Mouse (Mus musculus): ENCODE measurements around the gene Arhgef15. TPM values are rescaled to one million over a fixed set of nuclear protein-coding genes. Genes with fewer than 3 reads are reported as not detected.
"Not testable (repeated sequence)": the region's sequence is repeated elsewhere in the genome, so short reads cannot be mapped to it uniquely, and the experiment has no call there.

Gene Arhgef15
- polyA plus RNA-seq, 1 experiment from 2014 or later: 6.7 TPM

DNA sequence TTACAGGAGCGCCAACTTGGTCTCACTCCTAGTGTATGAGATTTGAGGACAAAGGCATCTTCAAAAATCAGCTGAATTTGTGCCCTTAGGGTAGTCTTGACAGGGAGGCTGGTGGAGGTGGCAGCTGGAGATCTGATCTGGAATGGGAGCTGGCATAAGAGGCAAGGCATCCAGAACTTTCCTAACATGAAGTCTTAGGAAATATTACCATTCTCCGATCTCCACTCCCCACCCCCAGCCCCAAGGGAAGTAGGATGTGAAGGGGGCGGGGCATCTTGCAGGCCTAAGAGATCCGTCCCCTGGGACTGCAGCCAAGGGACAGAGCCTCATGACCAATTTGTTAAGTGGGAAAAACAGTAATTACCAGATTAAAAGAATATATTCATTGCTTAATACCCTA is 13.0 kb upstream of the Arhgef15 start:
- H3K36me3 ChIP-seq (ENCODE audit: control insufficient read depth, insufficient read depth, low read length): no peaks in the 10 kb centered on the region
- H3K27me3 ChIP-seq (ENCODE audit: control insufficient read depth, insufficient read depth, low read length): no peaks in the 10 kb centered on the region
- H3K9ac ChIP-seq (ENCODE audit: low read length): no peak overlapping the region
- 84% methylated on average over 4 of the region's 4 CpGs for WGBS
- no peak overlapping the region for H3K4me3 ChIP-seq (ENCODE audit: low read depth, low read length)
- H3K4me1 ChIP-seq (ENCODE audit: control insufficient read depth, insufficient read depth, low read length): peaks cover 8% of the 10 kb centered on the region; the same call in 1 of the 2 replicates
- no peak overlapping the region for H3K4me2 ChIP-seq (ENCODE audit: low read depth, severe bottlenecking)
- no peaks in the 10 kb centered on the region for H3K9me3 ChIP-seq (ENCODE audit: control insufficient read depth, low read length)
- DNase-seq (ENCODE audit: low spot score) (no peak), ATAC-seq (ENCODE audit: insufficient number of reproducible peaks, low FRiP score, low TSS enrichment, low read depth) (no peak)
- no peak overlapping the region for H3K27ac ChIP-seq (replicated peaks; ENCODE audit: low read depth, low read length)

DNA sequence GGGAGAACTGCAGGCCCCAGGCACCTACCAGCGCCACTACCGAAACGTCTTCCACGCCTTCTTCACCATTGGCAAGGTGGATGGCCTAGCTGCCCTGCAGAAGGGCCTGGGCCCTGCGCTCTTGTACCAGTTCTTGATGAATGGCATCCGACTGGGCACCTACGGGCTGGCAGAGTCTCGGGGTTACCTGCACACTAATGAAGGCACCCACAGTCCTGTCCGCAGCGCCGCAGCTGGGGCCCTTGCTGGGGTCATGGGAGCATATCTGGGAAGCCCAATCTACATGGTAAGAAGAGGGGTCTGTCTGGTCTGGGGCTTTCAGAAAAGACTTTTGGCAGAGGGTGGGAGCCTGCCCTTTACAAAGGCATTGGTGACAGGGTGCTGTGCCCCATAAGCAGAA is 11.5 kb upstream of the Arhgef15 start:
- no peaks in the 10 kb centered on the region for H3K9me3 ChIP-seq (ENCODE audit: control insufficient read depth, low read length)
- peak overlapping the region; percentile 81; the same call in 1 of the 2 replicates for H3K4me2 ChIP-seq (ENCODE audit: low read depth, severe bottlenecking)
- no peaks in the 10 kb centered on the region for H3K36me3 ChIP-seq (ENCODE audit: control insufficient read depth, insufficient read depth, low read length)
- H3K27me3 ChIP-seq (ENCODE audit: control insufficient read depth, insufficient read depth, low read length): no peaks in the 10 kb centered on the region
- no peak for ATAC-seq (ENCODE audit: insufficient number of reproducible peaks, low FRiP score, low TSS enrichment, low read depth)
- no peak overlapping the region for H3K4me3 ChIP-seq (ENCODE audit: low read depth, low read length)
- no peak for DNase-seq (ENCODE audit: low spot score)
- no peak overlapping the region for H3K9ac ChIP-seq (ENCODE audit: low read length)
- H3K4me1 ChIP-seq (ENCODE audit: control insufficient read depth, insufficient read depth, low read length): peaks cover 8% of the 10 kb centered on the region; the same call in 1 of the 2 replicates
- WGBS: 86% methylated on average over 11 of the region's 11 CpGs
- H3K27ac ChIP-seq (replicated peaks; ENCODE audit: low read depth, low read length): no peak overlapping the region

DNA sequence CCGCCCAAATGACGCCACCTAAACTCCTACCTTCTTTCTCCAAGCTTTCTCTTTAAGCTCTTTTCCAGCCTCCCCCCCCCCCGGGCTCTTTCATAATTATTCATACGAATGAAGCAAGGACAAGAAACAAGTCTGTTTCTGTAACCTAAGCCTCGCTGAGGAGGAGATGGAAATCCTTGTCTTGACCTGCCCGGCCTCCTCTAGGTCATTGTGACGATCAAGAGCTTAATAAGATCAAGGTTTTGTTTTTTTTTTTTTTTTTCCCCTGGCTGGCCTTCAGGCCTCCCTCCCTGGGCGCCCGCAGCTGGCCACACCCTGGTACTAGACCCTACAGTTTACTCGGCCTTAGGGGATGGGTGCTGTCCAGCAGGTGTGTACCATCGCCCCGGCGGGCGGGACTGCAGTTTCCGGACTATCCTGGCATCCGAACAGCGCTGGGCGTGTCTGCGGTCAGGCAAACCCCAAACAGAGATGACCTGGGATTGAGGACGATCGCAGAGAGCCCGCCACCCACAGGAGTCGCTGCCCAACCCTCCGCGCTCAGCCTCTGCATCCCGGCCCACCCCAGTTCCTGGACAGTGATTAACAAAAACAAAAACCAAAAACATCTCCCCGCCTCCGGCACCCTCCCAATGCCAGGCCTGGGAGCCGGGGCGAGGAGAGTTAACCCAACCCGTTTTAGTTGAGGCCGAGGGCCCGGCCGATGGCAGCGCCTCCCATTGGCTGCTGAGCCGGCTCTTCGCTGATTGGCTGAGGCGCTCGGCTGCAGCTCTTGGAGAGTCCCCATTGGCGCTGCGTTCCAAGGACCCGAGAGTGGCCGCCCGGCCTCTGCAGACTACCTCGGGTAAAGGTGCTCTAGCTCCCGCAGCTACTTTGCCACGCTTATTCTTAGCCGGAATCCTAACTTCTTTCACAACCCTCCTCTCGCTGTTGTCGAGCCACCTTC is 10.3 kb upstream of the Arhgef15 start, which contains the start of gene Slc25a35:
Slc25a35 (plus strand) TSS at position 795 of the 946 bp plus-strand sequence.
- DNase-seq (ENCODE audit: low spot score) (peak; percentile 90), ATAC-seq (ENCODE audit: insufficient number of reproducible peaks, low FRiP score, low TSS enrichment, low read depth) (peak; percentile 95)
- H3K27ac ChIP-seq (replicated peaks; ENCODE audit: low read depth, low read length): no peak within 1 kb of the TSS
- H3K4me2 ChIP-seq (ENCODE audit: low read depth, severe bottlenecking): peak within 1 kb of the TSS; percentile 81
- H3K27me3 ChIP-seq (ENCODE audit: control insufficient read depth, insufficient read depth, low read length): no peaks in the 10 kb centered on the region
- no peaks in the 10 kb centered on the region for H3K9me3 ChIP-seq (ENCODE audit: control insufficient read depth, low read length)
- peaks cover 4% of the 10 kb centered on the region; the same call in 1 of the 2 replicates for H3K4me1 ChIP-seq (ENCODE audit: control insufficient read depth, insufficient read depth, low read length)
- peak within 1 kb of the TSS; percentile 27 for H3K9ac ChIP-seq (ENCODE audit: low read length)
- H3K36me3 ChIP-seq (ENCODE audit: control insufficient read depth, insufficient read depth, low read length): no peaks in the 10 kb centered on the region
- peak within 1 kb of the TSS; percentile 40 for H3K4me3 ChIP-seq (ENCODE audit: low read depth, low read length)
- under 1% methylated on average over 50 of the region's 50 CpGs for WGBS

DNA sequence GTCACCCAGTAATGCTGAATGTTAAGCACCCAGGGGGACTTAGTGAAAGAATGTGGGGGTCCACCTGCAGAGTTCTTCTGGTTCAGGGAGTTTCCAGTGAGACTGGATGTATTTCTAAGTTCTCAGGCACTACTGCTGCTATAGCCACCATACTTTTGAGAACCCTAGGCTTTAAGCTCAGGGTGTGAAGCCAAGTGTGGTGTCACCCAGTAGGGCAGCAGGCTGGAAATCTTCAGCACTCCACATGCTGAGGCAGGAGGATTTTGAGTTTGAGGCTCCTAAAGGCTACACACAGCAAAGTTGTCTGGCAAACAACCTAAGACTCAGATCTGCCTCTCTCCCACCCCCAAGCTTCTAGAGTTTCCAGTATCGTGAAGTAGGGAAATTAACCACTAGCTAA is 9.3 kb upstream of the Arhgef15 start:
- ATAC-seq (ENCODE audit: insufficient number of reproducible peaks, low FRiP score, low TSS enrichment, low read depth) (no peak), DNase-seq (ENCODE audit: low spot score) (no peak)
- 54% methylated on average over 1 of the region's 1 CpGs for WGBS
- no peak overlapping the region for H3K4me3 ChIP-seq (ENCODE audit: low read depth, low read length)
- no peak overlapping the region for H3K4me2 ChIP-seq (ENCODE audit: low read depth, severe bottlenecking)
- H3K9ac ChIP-seq (ENCODE audit: low read length): no peak overlapping the region
- H3K4me1 ChIP-seq (ENCODE audit: control insufficient read depth, insufficient read depth, low read length): 0 out of 2 replicates have a peak, but pooled peaks cover 3% of the 10 kb centered on the region
- H3K27ac ChIP-seq (replicated peaks; ENCODE audit: low read depth, low read length): no peak overlapping the region
- H3K9me3 ChIP-seq (ENCODE audit: control insufficient read depth, low read length): no peaks in the 10 kb centered on the region
- no peaks in the 10 kb centered on the region for H3K27me3 ChIP-seq (ENCODE audit: control insufficient read depth, insufficient read depth, low read length)
- no peaks in the 10 kb centered on the region for H3K36me3 ChIP-seq (ENCODE audit: control insufficient read depth, insufficient read depth, low read length)

DNA sequence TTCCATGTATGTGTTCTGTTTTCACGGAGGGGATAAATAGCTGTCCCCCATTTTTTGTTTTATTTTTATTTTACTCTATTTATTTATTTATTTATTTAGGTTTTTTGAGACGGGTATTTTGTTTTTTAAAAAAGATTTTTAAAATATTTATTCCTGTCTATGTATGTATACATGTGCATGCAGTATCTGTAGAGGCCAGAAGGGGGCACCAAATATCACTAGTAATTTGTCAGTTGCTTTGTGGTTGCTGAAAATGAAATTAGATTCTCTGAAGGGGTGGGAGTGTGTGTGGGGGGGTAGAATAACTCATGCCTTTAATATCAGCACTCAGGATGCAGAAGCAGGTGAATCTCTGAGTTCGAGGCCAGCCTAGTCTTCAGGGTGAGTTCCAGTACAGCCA is 8.6 kb upstream of the Arhgef15 start:
- Histone ChIP-seq H3K27ac (replicated peaks; ENCODE audit: low read depth, low read length) (no peak overlapping the region), H3K4me1 (ENCODE audit: control insufficient read depth, insufficient read depth, low read length) (0 out of 2 replicates have a peak, but pooled peaks cover 3% of the 10 kb centered on the region), H3K36me3 (ENCODE audit: control insufficient read depth, insufficient read depth, low read length) (no peaks in the 10 kb centered on the region), H3K9ac (ENCODE audit: low read length) (no peak overlapping the region), H3K4me2 (ENCODE audit: low read depth, severe bottlenecking) (no peak overlapping the region), H3K9me3 (ENCODE audit: control insufficient read depth, low read length) (no peaks in the 10 kb centered on the region), H3K4me3 (ENCODE audit: low read depth, low read length) (no peak overlapping the region), H3K27me3 (ENCODE audit: control insufficient read depth, insufficient read depth, low read length) (no peaks in the 10 kb centered on the region)
- ATAC-seq (ENCODE audit: insufficient number of reproducible peaks, low FRiP score, low TSS enrichment, low read depth): no peak
- peak; percentile 73 for DNase-seq (ENCODE audit: low spot score)
- WGBS: 30% methylated on average over 3 of the region's 3 CpGs

DNA sequence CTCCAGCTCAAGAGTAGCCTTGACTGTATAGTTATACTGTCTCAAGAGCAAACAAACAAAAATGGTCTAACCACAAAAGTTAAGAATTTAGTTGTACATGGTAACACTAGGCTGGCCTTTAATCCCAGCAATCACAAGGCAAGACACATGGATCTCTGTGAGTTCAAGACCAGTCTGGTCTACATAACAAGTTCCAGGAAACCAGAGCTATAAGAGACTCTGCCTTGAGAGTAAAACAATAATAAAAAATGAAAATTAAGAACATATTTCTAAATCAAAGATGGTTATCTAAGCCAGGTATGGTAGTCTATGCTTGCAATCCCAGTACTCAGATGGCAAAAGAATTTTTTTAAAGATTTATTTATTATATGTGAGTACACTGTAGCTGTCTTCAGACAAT is 7.8 kb upstream of the Arhgef15 start:
- ATAC-seq (ENCODE audit: insufficient number of reproducible peaks, low FRiP score, low TSS enrichment, low read depth): no peak
- H3K9me3 ChIP-seq (ENCODE audit: control insufficient read depth, low read length): no peaks in the 10 kb centered on the region

DNA sequence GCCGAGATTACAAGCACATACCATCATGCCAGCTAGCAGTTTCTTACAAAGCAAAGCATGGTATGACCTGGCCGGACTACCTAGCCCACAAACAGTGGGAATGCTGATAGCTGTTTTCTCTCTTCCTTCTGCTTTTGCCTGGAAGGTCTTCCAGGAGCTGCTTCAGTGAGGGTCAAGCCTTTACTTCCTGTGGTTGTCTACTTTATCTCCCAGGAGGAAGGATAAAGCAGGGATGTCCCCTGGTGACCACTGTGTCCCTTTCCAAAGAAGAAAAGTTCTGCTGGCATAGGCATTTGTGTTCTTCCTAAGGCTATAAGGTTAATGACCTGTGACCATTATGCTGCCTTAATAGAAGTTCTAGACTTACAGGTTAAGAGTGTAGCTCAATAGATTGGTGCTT is 6.1 kb upstream of the Arhgef15 start:
- 91% methylated on average over 2 of the region's 2 CpGs for WGBS
- Histone ChIP-seq H3K27ac (replicated peaks; ENCODE audit: low read depth, low read length) (no peak overlapping the region), H3K4me3 (ENCODE audit: low read depth, low read length) (no peak overlapping the region), H3K9ac (ENCODE audit: low read length) (no peak overlapping the region), H3K4me2 (ENCODE audit: low read depth, severe bottlenecking) (no peak overlapping the region), H3K27me3 (ENCODE audit: control insufficient read depth, insufficient read depth, low read length) (no peaks in the 10 kb centered on the region), H3K4me1 (ENCODE audit: control insufficient read depth, insufficient read depth, low read length) (0 out of 2 replicates have a peak, but pooled peaks cover 3% of the 10 kb centered on the region), H3K36me3 (ENCODE audit: control insufficient read depth, insufficient read depth, low read length) (no peaks in the 10 kb centered on the region), H3K9me3 (ENCODE audit: control insufficient read depth, low read length) (no peaks in the 10 kb centered on the region)
- ATAC-seq (ENCODE audit: insufficient number of reproducible peaks, low FRiP score, low TSS enrichment, low read depth) (no peak), DNase-seq (ENCODE audit: low spot score) (no peak)

More for the DNA sequence above, 7.8 kb upstream of the Arhgef15 start:
- H3K4me2 ChIP-seq (ENCODE audit: low read depth, severe bottlenecking): no peak overlapping the region
- no peaks in the 10 kb centered on the region for H3K36me3 ChIP-seq (ENCODE audit: control insufficient read depth, insufficient read depth, low read length)
- no peak overlapping the region for H3K27ac ChIP-seq (replicated peaks; ENCODE audit: low read depth, low read length)
- H3K4me3 ChIP-seq (ENCODE audit: low read depth, low read length): no peak overlapping the region
- no peak overlapping the region for H3K9ac ChIP-seq (ENCODE audit: low read length)
- H3K27me3 ChIP-seq (ENCODE audit: control insufficient read depth, insufficient read depth, low read length): no peaks in the 10 kb centered on the region
- DNase-seq (ENCODE audit: low spot score): no peak
- 0 out of 2 replicates have a peak, but pooled peaks cover 3% of the 10 kb centered on the region for H3K4me1 ChIP-seq (ENCODE audit: control insufficient read depth, insufficient read depth, low read length)

DNA sequence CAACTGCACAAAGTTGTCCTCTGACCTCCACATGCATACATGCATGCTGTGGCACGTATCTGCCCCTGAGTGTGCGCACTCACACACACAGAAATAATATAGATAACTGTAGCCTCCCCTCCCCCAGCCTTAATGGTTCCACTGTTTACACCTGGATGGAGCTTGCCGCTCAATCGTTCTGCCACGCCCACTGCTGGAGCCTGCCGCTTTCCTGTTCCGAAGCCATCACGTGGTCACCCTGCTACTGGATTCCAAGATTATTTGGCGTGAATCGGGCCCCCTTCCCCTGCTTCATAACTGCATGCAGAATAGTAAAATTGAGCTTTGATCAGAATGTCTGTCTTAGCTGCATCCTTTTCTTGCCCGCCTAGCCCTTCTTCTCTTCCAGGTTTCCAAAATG is 4.9 kb upstream of the Arhgef15 start:
- H3K27ac ChIP-seq (replicated peaks; ENCODE audit: low read depth, low read length); H3K4me2 ChIP-seq (ENCODE audit: low read depth, severe bottlenecking): not testable (repeated sequence)
- WGBS: 22% methylated on average over 11 of the region's 11 CpGs

More for the DNA sequence above, 4.9 kb upstream of the Arhgef15 start:
- H3K9ac ChIP-seq (ENCODE audit: low read length); H3K4me3 ChIP-seq (ENCODE audit: low read depth, low read length); H3K4me1 ChIP-seq (ENCODE audit: control insufficient read depth, insufficient read depth, low read length); DNase-seq (ENCODE audit: low spot score); H3K9me3 ChIP-seq (ENCODE audit: control insufficient read depth, low read length); ATAC-seq (ENCODE audit: insufficient number of reproducible peaks, low FRiP score, low TSS enrichment, low read depth); H3K36me3 ChIP-seq (ENCODE audit: control insufficient read depth, insufficient read depth, low read length); H3K27me3 ChIP-seq (ENCODE audit: control insufficient read depth, insufficient read depth, low read length): not testable (repeated sequence)

Measured in limb, embryonic 11.5 days (tissue).